Mouse (Mus musculus) liver, adult 2 months (tissue): ENCODE measurements at regions not wholly inside any gene's neighbourhood (a gene's known extent, or its start where the extent isn't known, plus 50 kb on each side); places are given as distances from the start of the nearest gene placed in this dataset.
A peak's percentile ranks its signal among the peaks of the same experiment; 100 is the strongest.

ENCODE experiments used
- DNase-seq: peaks from one replicate; pipeline ENCODE4 v3.0.0-alpha.2; 2011; ENCODE audit warnings: low read depth, low spot score; ENCODE audit errors: extremely low read depth
- H3K27ac ChIP-seq: fragments of 200-500 bp; replicated peaks from 2 replicates; pipeline ENCODE4 v1.5.1; 2012; ENCODE audit warnings: low read depth, mild to moderate bottlenecking, control low read depth, inconsistent platforms, low read length; ENCODE audit not compliant: insufficient read depth
- H3K27me3 ChIP-seq: fragments of 200-500 bp; 2 replicates; pipeline ENCODE4 v1.6.1; 2012; ENCODE audit warnings: mild to moderate bottlenecking, moderate library complexity, low read length, inconsistent platforms; ENCODE audit not compliant: control insufficient read depth, insufficient read depth
- H3K36me3 ChIP-seq: fragments of 200-500 bp; 2 replicates; pipeline ENCODE4 v1.6.1; 2012; ENCODE audit warnings: low read length, inconsistent platforms; ENCODE audit not compliant: control insufficient read depth, insufficient read depth
- H3K4me1 ChIP-seq: fragments of 200-500 bp; 2 replicates; pipeline ENCODE4 v1.6.1; 2011; ENCODE audit warnings: low read length; ENCODE audit not compliant: control insufficient read depth, insufficient read depth
- H3K4me3 ChIP-seq: fragments of 200-500 bp; 2 replicates; pipeline ENCODE4 v1.5.1; 2011; ENCODE audit warnings: low read depth, mild to moderate bottlenecking, control low read depth, low read length, moderate library complexity; ENCODE audit not compliant: insufficient read depth
- H3K79me2 ChIP-seq: fragments of 200-500 bp; 2 replicates; pipeline ENCODE4 v1.6.1; 2012; ENCODE audit warnings: inconsistent platforms, mild to moderate bottlenecking, low read length, moderate library complexity; ENCODE audit not compliant: control insufficient read depth, insufficient read depth
- H3K9ac ChIP-seq: fragments of 200-500 bp; 2 replicates; pipeline ENCODE4 v1.6.1; 2012; ENCODE audit warnings: low read depth, mild to moderate bottlenecking, control low read depth, inconsistent platforms, low read length
- CTCF ChIP-seq: fragments of 200-500 bp; IDR thresholded peaks from 2 replicates; pipeline ENCODE4 v1.5.1; 2011; ENCODE audit warnings: low read depth, low read length, control low read depth
- POLR2A ChIP-seq: fragments of 200-500 bp; IDR thresholded peaks from 2 replicates; pipeline ENCODE4 v1.6.1; 2011; ENCODE audit warnings: low read length, control low read depth; ENCODE audit not compliant: insufficient read depth; ENCODE audit errors: extremely low read depth
- WGBS: fragments of 180-500 bp; shearing (Covaris S2); methylation state at CpG from one replicate; pipeline ENCODE4 v1.1.7; 2018; 5-methylcytosine and 5-hydroxymethylcytosine counted together

GRCm38 (mm10) chr19:33053199-33053867 is 296.0 kb downstream of the Pten start:
- WGBS, result 78% methylated on average over 4 of the region's 4 CpGs
- H3K27me3 ChIP-seq, result no peaks in the 10 kb centered on the region
- peaks cover 2% of the 10 kb centered on the region; the same call in 1 of the 2 replicates for H3K4me1 ChIP-seq
- no peak overlapping the region for H3K27ac ChIP-seq
- no peak for TF ChIP-seq CTCF
- no peak for TF ChIP-seq POLR2A
- no peak overlapping the region for H3K4me3 ChIP-seq
- no peak overlapping the region for H3K9ac ChIP-seq
- H3K79me2 ChIP-seq, result no peaks in the 10 kb centered on the region
- no peaks in the 10 kb centered on the region for H3K36me3 ChIP-seq
- DNase-seq, result no peak

DNA sequence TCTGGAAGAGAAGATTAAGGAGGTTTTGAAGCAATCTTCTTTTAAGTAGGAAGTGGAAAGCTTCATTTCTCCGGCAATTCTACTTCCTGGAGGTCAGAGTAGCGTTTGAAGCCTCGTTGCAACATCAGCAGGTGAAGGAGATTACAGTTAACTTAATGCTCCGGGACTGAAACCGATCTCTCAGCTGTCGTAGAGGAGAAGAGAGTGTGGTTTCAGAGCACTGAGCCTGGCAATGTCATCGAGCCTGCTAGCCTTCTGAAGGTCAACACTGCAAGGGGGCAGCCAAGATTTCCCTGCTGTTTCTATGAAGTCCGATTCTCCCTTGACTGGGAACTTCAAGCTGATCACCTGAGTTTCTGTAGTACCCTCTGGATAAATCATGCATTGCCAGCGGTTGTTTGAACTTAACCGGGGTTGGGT is 299.1 kb downstream of the Pten start:
- WGBS, result 10% methylated on average over 10 of the region's 10 CpGs
- Histone ChIP-seq H3K27ac (peak overlapping the region; percentile 59), H3K4me3 (no peak overlapping the region)

DNA sequence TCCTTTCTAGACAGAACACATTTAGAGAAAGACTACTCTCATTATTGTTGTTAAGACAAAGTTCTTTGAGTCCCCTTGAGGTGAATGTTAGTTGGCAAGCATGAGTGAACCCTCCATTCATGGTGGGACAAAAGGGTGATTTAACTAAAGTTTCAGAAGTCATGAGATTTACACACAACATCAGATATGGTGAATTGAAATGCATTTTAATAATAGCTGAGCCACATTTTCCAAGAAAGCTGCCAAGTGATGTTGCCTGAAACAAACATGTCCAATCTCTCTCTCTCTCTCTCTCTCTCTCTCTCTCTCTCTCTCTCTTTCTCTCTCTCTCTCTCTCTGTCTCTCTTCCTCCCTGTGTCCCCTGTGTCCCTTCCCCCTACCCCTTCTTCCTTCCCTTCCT is 303.7 kb downstream of the Pten start:
- Histone ChIP-seq H3K4me3 (no peak overlapping the region), H3K9ac (no peak overlapping the region), H3K27ac (no peak overlapping the region), H3K79me2 (no peaks in the 10 kb centered on the region), H3K4me1 (peaks cover 8% of the 10 kb centered on the region), H3K36me3 (no peaks in the 10 kb centered on the region), H3K27me3 (no peaks in the 10 kb centered on the region)
- no peak for DNase-seq
- TF ChIP-seq POLR2A, result no peak
- TF ChIP-seq CTCF, result no peak

More for the DNA sequence above, 299.1 kb downstream of the Pten start:
- H3K4me1 ChIP-seq, result peaks cover 2% of the 10 kb centered on the region; the same call in 1 of the 2 replicates
- no peaks in the 10 kb centered on the region for H3K79me2 ChIP-seq
- H3K27me3 ChIP-seq, result no peaks in the 10 kb centered on the region
- H3K9ac ChIP-seq, result peak overlapping the region; percentile 7
- TF ChIP-seq POLR2A, result no peak
- TF ChIP-seq CTCF, result no peak
- DNase-seq, result peak; percentile 83
- no peaks in the 10 kb centered on the region for H3K36me3 ChIP-seq

- Histone ChIP-seq H3K4me1 (peaks cover 7% of the 10 kb centered on the region), H3K79me2 (no peaks in the 10 kb centered on the region), H3K4me3 (no peak overlapping the region), H3K27me3 (no peaks in the 10 kb centered on the region), H3K36me3 (no peaks in the 10 kb centered on the region), H3K27ac (no peak overlapping the region), H3K9ac (no peak overlapping the region)
- no peak for TF ChIP-seq CTCF
- TF ChIP-seq POLR2A, result no peak
- 34% methylated on average over 8 of the region's 8 CpGs for WGBS
- DNase-seq, result peak; percentile 86
These were observed 305.1 kb downstream of the Pten start for GRCm38 (mm10) chr19:33062165-33063058.

DNA sequence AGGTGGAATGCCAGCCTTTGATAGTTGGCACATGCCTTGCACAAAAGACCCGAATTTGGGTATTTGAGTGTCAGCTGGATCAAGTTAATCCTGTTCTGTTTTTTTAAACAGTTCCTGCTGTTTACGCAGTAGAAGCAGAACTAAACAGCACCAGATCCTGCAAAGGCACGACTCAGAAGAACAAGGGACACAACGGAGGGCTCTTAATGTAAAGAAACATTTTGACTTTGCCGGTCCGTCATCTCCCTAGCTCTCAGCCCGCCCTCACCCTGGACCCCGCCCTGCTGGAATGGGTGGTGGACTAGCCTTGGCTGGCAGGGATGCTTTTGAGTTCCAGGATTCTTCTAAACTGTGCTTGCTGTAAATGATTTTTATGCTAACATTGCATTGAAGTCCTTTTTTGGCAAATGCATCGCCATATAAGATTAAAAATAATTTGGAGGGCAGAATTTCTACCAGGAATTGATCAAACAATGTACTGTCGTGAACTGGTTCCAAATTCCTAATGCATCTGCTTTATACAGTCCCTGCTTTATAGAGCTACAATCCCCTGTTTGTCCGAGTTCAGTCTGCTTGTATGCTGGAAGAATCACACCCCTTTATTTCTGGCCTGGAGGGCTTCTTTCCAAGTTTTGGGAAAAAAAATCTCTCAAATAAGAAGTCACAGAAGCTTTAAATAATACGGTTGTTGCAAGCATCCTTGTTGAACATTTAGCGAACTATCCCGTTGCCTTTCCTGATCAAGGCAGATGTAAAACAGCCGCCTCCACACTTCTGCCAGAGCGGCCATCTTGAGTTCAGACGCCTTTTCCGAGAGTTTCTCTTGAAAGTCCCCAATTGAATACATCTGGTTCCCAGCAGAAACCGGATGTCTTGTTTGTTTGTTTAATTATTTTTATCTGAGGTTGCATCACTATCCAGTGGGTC is 308.2 kb downstream of the Pten start:
- DNase-seq, result no peak
- Histone ChIP-seq H3K36me3 (no peaks in the 10 kb centered on the region), H3K9ac (no peak overlapping the region), H3K27ac (no peak overlapping the region), H3K79me2 (no peaks in the 10 kb centered on the region), H3K4me1 (peaks cover 7% of the 10 kb centered on the region), H3K4me3 (no peak overlapping the region), H3K27me3 (no peaks in the 10 kb centered on the region)
- no peak for TF ChIP-seq POLR2A
- TF ChIP-seq CTCF, result no peak
- WGBS, result 83% methylated on average over 19 of the region's 19 CpGs
